Comparison of ENCODE assay signal across 10 mouse cellular contexts in genomic region chr10:77591546-77591945, GRCm38 (mm10). TPM values are rescaled to one million over a fixed set of nuclear protein-coding genes. Genes with fewer than 3 reads are reported as not detected.
DNase-seq lines count a peak whose midpoint lies in the region; ATAC-seq lines count a peak whose summit lies in the region.
"Had no signal": no experiment of that assay in that cellular context is flagged by ENCODE, and none has a peak within 500 bp of the region (broad histone marks: within the 10 kb centered on the region; RNA-seq: fewer than 3 reads in every experiment).

No protein-coding gene starts in this region.

- intact Hi-C loops in left cerebral cortex, postnatal 10 days (cut with DNase I): no loop called here
- intact Hi-C loops in gastrocnemius, postnatal 36 days (cut with DNase I): no loop called here

- ATAC-seq in frontal cortex, adult (ENCODE audit: low TSS enrichment): peak; percentile 75

- DNase-seq in frontal cortex, postnatal 10 days (ENCODE audit: low spot score in 2 of 2): no peak
- DNase-seq in left cerebral cortex, adult 18-20 months (ENCODE audit: low spot score in 2 of 2): peak; percentile 58 to 79
- no peak for DNase-seq in left cerebral cortex, postnatal 10 days (ENCODE audit: extremely low spot score in 1 of 2, low spot score in 2 of 2)
- DNase-seq in frontal cortex, postnatal 25 days (ENCODE audit: low spot score in 2 of 2): peak; percentile 38 to 56
- DNase-seq in right cerebral cortex, postnatal 10 days (ENCODE audit: low spot score in 2 of 2): peak; percentile 67 to 78
- no peak for DNase-seq in gastrocnemius, postnatal 36 days
- DNase-seq in B cell, adult 2 months: no peak
- DNase-seq: gastrocnemius, postnatal 25 days had no signal

RNA-seq across cellular contexts. Expression of gene Pttg1ip, which starts 10.0 kb away (rescaled TPM):
- 10 to 100 TPM; 67.0 to 72.0 TPM for total RNA-seq in left cerebral cortex, adult 18-20 months (2021)
- total RNA-seq in left cerebral cortex, postnatal 10 days (2021): 10 to 100 TPM; 59.2 to 66.9 TPM
- total RNA-seq in gastrocnemius, postnatal 36 days (2021): 10 to 100 TPM; 26.6 to 30.1 TPM

RNA-seq across cellular contexts. Expression of gene Sumo3, which starts 14.4 kb away (rescaled TPM):
- 100 to 1,000 TPM; 165 to 172 TPM for total RNA-seq in left cerebral cortex, adult 18-20 months (2021)
- 100 to 1,000 TPM; 142 to 154 TPM for total RNA-seq in left cerebral cortex, postnatal 10 days (2021)
- 10 to 100 TPM; 33.3 to 40.1 TPM for total RNA-seq in gastrocnemius, postnatal 36 days (2021)

RNA-seq across cellular contexts. Expression of gene Gm49325, which starts 14.5 kb away (rescaled TPM):
- 10 to 100 TPM; 12.9 to 13.0 TPM for total RNA-seq in left cerebral cortex, adult 18-20 months (2021)
- 10 to 100 TPM; 18.5 to 22.8 TPM for total RNA-seq in left cerebral cortex, postnatal 10 days (2021)
- 1 to 10 TPM; 7.5 to 8.6 TPM for total RNA-seq in gastrocnemius, postnatal 36 days (2021)
- total RNA-seq: hematopoietic stem cell, adult 5-6 weeks had no signal

RNA-seq across cellular contexts. Expression of gene Ube2g2, which starts 30.5 kb away (rescaled TPM):
- 10 to 100 TPM; 46.1 to 53.8 TPM for total RNA-seq in left cerebral cortex, adult 18-20 months (2021)
- 10 to 100 TPM; 32.6 to 39.9 TPM for total RNA-seq in left cerebral cortex, postnatal 10 days (2021)
- 10 to 100 TPM; 80.7 to 86.5 TPM for total RNA-seq in gastrocnemius, postnatal 36 days (2021)

Comparison
In these comparisons a context has a peak if more than half of its experiments do, and no peak if none do; other contexts are left out.
1. DNase-seq: peak in left cerebral cortex, adult 18-20 months (2 of 2), frontal cortex, postnatal 25 days (2 of 2) and right cerebral cortex, postnatal 10 days (2 of 2); none in frontal cortex, postnatal 10 days (0 of 2), left cerebral cortex, postnatal 10 days (0 of 2), gastrocnemius, postnatal 36 days (0 of 2) and B cell, adult 2 months (0 of 2).